Mouse (Mus musculus): ENCODE measurements around the gene Mrps2.

DNA sequence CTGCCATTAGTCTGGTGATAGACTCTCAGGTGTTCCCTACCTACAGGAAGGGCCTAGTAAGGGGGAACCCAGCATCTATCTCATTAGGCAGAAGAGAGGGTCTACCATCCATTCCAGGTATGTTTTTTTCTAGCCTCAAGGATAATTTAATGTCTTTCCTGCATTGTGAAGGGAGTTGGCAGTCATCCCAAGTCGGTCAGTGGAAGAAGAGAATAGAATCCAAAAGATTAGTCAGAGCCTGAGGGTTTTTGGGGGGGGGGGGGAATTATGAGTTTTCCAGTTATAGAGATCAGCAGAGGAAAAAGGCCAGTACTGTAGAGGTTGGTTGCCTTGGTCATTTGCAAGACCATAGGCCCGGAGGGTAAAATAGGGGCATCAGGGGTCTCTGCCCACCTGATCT, 26.7 kb downstream of the Mrps2 start:
- no peak for TF ChIP-seq GATA1 (IDR thresholded peaks at IDR 0.05; ENCODE audit: borderline replicate concordance, low read length)
- no peak for TF ChIP-seq FLI1 (IDR thresholded peaks at IDR 0.05; ENCODE audit: low read length)
